Mouse (Mus musculus) cerebellum, postnatal 25 days (tissue): ENCODE results near the gene Rap1b.
"Not testable (repeated sequence)": the region's sequence is repeated elsewhere in the genome, so short reads cannot be mapped to it uniquely, and the experiment has no call there.

Source experiments
- DNase-seq, 2 experiments: peaks; one replicate each; pipeline ENCODE4 v3.0.0; 2021; ENCODE audit warnings: mixed read lengths in 2 of 2

Rap1b gene

DNA sequence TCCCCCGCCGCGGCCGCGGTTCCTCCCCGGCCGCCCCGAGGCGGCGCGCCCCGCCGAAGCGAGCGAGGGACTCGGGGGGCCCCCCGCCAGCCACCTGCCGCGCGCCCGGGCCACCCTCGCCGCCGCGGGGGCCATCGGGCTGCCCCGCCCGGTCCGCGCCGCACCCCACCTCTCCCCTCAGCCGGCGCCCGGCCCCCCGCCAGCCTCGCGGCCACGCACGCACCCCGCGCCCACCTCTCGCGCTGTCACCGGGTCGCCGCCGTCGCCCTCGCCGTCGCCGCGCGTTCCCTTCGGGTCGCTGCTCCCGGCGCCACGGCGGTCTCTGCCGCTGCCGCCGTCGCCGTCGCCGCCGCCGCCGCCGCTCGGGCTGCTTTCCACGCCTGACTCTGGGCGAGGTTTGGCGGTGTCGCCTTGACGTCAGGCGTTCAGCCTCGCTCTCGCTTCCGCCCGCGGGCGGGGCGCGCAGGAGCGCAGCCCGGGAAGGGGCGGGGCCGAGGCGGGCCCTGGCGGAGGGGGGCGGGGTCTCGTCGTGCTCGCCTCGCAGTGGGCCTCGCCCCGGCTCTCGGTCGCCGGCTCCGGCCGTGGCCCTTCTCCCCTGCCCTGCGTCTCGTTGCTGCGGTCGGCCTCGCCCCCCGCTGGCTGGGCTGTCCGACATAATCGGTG lies at the start of gene Rap1b:
Gene Rap1b, minus strand, starts transcription at position 439 of the 663 bp plus-strand sequence.
- peak; percentile 98 to 99 for DNase-seq

DNA sequence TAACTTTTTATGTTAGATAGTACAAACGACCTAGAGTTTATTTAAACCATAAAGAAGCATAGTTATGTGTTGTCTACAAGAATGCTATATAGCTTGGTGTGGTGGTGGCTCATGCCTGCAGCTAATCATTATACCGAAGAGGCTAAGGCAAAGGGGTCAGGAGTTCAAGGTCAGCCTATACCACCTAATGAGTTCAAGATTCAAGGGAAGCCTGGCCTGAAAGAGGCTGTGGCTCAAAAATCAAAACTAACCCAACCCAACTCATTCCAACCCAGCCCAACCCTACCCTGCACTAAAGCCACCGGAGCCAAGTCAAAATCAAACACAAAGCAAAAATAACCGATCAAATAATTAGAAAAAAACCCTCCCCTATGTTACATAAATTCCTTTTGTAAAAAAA lies 49.4 kb upstream of the Rap1b start:
- no peak for DNase-seq

DNA sequence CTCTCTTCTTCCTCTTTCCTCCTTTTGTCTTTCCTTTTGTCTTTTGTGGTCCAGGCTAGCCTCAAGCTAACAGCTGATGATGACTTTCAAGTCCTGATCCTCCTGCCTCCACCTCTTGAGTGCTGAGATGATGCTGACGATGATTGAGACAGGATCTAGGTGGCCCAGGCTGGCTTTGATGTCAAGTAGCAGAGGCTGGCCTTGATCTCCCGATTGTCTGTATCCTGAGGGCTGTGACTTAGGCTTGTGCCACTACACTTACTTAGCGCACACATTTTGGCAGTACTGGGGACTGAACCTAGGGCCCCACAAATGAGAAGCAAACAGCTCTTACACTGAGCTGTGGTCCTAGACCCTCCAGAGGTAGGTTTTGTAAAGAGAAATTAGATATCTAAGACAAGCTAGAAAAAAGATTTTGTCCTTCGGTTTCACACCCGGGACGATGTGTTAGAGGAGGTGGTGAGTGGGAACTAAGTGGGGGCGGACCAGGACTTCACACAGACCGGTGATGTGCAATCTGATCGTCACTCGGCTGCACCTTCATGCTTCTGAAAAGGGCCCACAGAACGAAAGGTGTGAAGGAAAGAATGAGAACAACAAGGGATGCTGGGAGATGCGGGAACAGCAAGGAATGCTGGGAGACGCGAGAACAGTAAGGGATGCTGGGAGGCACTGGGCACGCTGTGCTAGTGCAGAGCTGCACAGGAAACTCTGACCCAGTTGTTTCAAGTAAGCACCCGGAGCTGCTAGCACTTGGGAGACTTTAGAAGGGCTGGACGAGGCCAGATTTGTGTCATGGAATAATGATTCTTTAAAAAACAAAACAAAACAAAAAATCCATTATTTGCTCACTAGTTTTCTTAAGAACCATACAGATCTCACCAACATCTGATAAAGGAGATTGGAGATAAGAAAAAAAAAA lies 48.5 kb upstream of the Rap1b start:
- no peak for DNase-seq

DNA sequence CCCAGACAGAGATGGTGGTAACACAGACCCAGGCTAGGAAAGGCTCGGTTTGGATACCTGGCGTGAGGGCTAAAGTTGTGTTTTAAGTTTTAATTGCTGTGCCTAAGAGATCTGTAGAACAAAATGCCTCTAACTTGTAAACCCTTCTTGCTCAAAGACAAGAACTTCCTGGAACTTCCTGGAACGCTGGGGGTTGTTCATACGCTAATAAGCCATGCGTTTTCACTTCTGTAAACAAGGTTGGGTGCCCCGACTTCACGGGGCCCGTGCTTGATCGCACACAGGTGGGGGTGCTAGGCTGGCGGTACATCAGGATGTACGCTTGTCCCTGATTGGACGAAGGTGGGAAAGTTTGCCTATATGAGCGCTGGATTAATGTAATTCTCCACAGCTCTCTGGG lies 47.3 kb upstream of the Rap1b start:
- not testable (repeated sequence) for DNase-seq

DNA sequence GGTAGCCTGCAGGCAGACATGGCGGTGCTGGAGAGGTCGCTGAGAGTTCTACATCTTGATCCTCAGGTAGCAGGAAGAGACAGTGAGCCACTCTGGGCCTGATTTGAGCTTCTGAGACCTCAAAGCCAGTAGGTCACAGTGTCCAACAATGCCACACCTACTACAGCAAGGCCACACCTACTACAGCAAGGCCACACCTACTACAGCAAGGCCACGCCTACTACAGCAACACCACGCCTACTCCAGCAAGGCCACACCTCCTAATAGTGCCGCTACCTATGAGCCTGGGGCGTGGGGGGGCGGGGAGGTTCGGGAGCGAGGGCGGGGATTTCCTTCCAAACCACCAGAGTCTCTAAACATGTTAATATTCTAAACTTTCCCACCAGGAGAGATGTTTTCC lies 45.5 kb upstream of the Rap1b start:
- DNase-seq, result no peak

DNA sequence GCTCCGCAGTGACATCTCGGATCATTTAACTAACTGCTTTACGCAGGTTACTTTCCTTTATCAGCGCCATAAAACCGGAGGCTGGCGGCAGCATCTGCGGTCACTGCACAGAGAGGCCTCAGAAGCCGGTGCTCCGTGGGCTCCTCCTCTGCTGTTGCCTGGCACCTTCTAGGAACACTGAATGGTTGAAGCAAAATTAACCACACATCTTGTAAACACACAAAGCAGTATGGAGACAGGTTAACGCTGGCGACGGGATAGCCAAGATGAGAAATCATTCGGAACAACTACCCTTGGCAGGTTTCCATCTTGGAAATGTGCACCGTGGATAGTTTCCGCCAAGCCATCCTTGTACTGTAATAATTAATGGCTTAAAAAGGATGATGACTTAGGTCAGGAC lies 43.0 kb upstream of the Rap1b start:
- DNase-seq, result peak; percentile 11 to 19

DNA sequence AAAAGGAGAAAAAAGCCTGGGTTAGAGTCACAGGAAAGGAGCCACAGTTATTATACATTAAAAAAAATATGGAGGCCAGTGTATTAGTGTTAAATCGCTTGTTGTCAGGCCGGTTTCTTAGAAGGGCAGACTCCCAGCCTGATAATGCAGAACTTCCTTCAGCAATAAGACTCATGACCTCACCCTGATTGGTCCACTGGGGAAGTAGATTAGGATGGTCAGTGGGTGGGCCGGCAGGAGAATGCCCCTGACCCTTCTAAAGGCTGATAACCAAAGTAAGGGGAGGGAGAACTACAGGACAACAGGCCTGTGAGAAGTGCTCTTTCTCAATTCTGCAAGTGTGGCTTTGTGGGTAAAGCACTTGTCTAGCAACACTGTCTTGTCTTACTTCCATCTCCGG lies 39.5 kb upstream of the Rap1b start:
- no peak for DNase-seq

DNA sequence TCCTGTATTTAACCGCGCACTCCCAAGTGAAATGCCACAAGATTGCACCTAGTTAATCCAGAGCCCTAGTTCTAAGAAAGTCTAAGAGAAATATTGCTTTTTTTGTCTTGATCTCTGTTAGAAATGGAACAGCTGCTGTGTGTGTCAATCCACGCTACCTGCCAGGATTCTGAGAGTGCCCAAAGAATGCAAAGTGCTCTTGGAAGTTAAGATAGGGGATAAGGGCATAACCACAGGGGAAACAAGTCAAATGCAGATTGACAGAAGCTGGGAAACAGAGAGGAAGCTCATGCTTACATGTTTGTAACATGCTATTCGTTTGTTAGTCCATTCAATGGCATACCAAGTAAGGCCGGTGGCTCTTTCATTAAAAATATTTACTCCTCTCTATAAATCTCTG lies 38.9 kb upstream of the Rap1b start:
- no peak for DNase-seq

DNA sequence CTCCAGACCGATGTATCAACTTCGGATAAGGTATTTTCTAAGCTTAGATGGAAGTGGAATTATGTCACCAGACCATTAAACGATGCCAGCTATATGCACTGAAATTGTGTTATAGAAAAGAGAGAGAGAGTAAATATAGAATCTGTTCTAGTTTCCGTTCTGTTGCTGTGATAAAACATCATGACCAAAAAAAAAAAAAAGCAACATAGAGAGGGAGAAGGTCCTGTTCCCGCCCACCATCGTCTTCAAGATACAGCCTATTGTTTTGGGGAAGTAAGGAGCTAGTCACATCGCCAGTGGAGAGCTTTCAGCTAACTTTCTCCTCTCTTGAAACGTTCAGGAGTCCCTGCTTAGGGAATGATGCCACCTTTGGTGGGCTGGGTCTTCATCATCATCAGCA lies 37.6 kb upstream of the Rap1b start:
- no peak for DNase-seq

DNA sequence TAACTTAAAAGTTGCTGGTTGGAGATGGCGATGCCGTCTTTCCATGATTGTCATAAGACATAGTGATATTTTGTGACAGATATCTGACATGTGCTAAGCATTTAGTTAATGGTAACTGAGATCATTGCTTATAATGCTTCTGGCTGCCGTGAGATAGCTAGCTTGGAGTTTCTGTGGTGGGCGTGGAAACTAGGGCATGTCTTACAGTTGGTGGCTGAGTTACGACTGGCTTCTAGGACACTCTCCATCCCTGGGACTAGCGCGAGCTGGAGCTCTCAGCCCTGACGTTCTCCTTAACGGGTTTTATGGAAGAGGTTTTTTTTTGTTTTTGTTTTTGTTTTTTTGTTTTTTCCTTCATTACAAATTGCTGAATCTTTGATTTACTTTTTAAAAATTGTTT lies 32.8 kb upstream of the Rap1b start:
- no peak for DNase-seq

DNA sequence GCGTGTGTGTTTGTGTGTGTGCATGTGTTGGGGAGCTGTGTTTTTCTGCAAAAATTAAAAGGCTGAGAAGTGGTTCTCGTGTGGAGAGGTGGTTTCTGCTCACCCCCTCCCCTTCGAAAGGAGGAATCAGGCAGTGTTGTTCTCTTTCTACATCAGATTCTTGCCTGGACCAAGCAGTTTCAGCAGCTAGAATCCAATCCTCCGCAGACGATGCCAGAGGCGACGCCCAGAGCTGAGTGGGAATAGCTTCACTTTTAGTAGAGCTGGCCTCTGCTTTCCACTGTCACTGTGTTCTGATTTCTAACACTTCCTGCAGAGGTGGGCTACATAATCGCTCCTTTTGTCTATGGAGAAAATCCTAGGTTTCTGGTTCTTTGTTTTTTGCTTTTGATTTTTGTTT lies 31.0 kb upstream of the Rap1b start:
- no peak for DNase-seq

DNA sequence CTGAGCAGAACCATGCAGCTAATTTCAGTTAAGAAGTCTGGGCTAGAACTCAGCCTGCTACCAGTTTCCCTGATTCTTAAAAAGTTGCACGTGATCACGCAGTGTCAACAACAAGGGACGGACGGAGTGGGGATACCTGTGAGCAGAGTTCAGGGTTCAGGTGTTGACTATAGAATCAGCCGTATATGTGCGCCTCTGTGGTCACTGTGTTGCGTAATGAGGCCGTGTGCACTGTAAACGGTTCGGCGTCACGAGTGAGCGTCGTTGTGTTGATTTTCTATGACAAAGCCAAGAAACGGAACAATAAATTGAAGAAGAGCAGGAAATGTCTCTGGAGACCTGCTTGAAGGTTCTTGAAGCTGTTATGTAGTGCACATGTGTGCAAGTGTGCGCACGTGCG lies 30.6 kb upstream of the Rap1b start:
- no peak for DNase-seq

DNA sequence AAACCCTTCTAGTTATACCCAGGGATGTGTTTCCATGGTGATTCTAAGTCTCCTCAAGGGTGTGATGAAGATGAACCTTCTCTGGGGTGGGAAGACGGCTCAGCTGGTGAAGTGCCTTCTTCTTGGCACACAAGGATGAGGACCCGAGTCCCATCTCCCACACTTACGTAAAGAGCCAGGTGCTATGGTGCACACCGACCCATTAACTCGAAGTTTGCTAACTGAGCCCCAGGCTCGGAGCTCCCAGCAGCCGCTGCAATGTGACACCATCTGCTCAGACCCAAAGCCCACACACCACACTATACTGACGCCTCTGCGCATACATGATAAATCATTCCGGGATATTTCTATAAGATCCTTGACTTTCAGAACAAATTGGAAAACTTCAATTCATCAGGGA lies 29.1 kb upstream of the Rap1b start:
- no peak for DNase-seq

DNA sequence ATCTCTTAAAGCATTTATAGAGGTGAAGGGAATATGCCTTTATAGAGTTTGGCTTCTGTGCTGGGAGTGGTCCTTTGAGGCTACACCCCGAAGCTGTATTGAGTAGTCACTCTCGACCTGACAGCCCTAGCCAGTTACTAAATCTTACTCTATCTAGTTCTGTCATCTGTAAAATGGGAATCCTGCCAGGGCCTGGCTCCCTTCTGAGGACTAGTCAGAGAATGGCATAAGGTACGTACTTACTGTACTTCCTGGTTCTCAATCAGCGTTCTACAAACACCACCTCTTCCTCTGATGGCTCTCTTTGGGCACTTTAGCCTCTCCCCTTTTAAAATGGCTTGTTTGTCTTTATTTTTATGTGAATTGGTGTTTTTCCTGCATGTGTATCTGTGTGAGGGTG lies 28.1 kb upstream of the Rap1b start:
- no peak for DNase-seq

DNA sequence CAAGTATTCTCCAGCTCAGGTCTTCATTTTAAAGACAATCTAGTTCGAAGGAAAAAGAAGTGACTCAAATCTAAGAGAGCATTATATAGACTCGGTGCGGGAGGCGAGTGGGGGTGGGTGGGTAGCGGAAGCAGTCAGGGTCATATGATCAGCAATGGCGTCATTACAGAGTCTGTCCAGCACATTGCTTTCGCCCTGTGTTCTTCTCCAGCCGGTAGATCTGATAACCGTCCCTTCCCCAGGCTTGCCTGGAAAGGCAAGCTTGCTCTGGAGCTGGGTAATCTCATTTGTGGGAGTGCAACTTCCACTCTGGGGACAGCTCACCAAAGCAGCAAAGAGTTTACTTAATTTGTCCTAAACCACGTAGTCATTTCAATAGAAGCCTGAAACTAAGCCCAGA lies 26.6 kb upstream of the Rap1b start:
- DNase-seq, result no peak

DNA sequence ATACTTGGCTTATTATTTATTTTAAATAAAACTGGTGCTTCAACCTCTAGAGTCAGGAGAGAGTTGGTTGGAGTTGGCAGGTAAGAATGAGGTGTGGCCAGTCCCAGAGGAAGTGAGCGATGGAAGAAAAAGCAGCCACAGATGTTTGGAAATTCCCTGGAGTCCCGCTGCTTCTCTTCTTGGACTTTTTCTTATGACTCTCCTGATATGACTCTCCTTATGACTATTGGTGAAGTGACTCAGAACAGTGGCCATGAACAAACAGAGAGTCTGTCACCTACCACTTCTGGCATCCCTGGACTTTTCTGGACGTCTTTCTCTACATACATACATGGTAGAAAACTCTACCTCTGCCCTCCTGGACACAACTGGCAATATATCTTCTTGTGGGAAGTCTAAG lies 21.5 kb upstream of the Rap1b start:
- DNase-seq, result no peak

DNA sequence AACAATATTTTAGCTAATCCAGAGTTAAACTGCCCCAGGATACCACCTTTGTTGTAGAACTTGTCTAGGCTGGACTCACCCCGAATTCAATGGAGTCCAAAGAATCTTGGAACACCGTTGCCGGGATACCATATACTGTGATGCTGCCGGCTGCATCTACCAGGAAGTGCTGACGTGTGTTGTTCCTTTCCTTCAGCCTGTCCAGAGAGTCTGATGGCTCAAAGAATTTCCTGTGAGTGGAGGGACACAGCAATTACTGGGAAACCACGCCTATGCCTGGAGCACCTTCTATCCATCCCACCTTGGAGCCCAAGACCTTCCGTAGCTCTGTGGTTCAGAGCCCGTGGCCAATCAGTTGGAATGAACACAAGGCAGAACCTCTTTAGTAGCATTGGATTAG lies 20.8 kb upstream of the Rap1b start:
- DNase-seq, result no peak

DNA sequence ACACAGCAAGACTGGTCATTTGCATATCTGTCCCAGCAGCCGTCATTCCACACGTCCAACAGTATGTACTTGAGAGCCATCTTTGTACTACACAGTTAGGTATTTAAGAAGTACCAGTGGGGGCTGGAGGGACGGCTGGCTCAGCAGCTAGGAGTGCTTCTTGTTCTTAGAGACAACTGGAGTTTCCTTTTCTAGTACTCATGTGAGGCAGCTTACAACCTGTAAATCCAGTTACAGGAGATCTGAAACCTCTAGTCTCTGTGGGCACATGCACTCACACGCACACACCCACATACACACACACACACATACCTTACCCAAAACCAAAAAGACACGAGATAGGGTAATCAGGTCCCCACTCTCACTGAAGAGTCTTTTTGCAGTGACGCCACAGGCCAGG lies 18.9 kb upstream of the Rap1b start:
- no peak for DNase-seq

DNA sequence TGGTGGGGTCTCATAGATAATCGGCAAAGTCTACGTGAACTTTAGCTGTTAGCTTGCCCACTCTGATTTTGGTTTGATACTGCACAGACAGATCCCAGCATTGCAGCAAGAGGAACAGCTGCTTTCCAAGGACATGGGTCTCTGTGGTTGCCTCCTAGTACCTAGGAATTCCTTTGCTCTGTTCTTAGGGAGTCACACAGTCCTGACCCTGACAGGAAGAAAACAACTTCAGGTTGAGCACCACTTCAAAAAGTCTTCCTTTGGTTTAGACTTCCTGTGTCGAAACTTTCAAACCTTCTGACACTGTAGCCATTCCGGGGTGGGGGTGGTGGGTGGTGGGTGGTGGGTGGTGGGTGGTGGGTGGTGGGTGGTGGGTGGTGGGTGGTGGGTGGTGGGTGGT lies 18.4 kb upstream of the Rap1b start:
- no peak for DNase-seq

DNA sequence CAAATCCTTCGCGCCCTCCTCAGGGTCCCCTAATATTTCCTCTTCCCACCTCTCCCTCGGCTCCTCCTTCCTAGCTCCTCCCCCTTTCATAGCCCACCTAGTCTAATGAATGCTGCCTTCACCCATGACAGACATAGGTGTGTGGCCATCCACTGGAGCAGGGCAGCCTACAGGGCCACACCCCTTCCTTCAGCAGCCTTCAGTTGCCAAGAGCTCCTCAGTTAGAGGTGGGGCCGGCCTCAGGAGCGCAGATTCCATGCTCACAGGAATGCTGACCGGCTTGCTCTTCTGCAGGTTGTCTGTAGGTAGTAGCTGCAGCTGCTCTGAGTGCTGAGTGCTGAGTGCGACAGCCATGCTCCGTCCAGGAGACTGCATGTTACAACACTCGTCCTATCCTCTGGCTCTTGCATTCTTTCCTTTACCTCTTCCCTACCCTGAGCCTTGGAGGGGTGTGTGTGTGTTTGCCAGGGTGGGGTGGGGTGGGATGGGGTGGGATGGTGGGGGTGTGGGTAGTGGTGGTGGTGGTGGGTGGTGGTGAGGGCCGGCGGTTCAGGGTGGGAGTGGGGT lies 16.3 kb upstream of the Rap1b start:
- no peak for DNase-seq

DNA sequence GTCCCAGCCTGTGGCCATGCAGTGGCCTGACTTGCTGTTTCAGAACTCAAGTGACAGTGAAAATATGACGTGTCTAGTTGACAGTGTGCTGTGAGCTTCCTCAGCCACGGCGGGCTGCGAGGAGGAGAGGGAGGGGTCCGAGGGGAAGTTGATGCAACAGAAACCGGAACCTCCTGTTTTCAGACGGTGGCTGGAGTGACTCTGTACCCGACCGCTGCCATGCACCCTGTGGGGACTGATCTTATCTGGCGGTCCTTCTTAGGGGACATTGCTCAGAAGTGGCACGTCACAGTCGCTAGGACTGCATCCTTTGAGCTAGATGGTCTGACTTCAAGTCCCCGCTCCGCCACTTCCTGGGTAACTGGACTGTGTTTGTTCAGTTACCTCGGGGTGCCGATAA lies 15.1 kb upstream of the Rap1b start:
- no peak for DNase-seq

DNA sequence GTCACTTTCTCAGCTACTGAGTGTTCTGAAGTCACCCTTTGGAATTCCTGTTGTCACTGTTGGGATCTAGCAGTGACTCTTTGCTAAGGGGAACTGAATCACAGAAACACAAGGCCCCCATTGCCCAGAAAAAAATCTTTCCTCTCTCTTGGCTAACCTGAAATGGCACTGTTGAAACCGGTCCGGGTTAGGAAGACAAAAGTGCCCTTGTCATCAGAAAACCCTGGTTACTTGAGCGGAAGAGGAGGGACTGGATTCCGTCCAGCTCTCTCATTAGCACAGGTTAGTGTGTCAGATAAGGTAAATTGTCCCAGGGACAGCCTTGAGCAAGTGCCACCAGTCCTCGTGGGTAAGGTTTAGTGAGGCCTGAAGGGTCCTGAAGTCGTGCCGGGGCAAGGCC lies 14.5 kb upstream of the Rap1b start:
- no peak for DNase-seq

DNA sequence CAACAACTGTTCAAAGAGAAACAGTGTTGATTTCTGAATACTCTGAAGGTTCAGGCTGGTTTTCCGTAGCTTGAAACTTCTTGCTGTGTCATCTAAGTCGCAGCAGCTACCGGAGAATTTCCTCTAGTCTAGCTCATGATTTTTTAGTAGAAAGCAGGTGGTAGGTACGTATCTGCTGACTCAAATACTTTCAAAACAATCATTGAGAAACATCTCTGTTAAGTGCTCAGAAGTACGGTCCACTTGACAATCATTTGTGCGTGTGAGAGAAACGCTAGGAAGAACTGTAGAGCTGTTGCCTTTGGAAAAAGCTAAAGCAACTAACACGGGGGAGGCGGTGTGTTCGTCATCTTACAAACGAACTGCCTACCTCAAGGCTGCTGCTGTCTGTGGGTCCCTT lies 14.0 kb upstream of the Rap1b start:
- DNase-seq, result no peak

DNA sequence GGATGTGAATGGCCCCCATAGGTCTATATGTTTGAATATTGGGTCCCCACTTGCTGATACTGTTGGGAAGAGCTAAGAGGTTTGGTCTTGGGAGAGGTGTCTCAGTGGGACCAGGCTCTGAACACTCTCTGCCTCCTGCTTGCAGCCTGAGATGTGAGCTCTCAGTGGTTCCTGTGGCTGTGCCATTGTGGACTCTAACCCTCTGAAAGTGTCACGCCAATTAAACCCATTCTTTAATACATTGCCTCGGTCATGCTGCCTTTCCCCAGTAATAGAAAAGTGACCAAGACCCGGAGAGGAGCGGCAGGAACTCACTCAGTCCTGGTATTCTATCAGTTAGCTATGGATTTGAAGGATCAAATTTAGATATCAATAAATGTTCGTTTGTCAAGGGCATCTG lies 12.4 kb upstream of the Rap1b start:
- no peak for DNase-seq
